Mouse (Mus musculus) ES-E14 (cell line): ENCODE data around the gene Dhx33.

Source experiments
- CHD2 ChIP-seq: IDR thresholded peaks from 2 replicates; pipeline ENCODE4 v1.6.1; 2014; ENCODE audit warnings: mild to moderate bottlenecking, low read depth, low read length, inconsistent platforms
- HCFC1 ChIP-seq: IDR thresholded peaks from 2 replicates; pipeline ENCODE4 v1.6.1; 2012; ENCODE audit warnings: low read length, inconsistent platforms, borderline replicate concordance; ENCODE audit not compliant: insufficient read depth
- MAFK ChIP-seq: IDR thresholded peaks from 2 replicates; pipeline ENCODE4 v1.6.1; 2014; ENCODE audit warnings: mild to moderate bottlenecking, low read depth, low read length, inconsistent platforms; ENCODE audit not compliant: insufficient read depth
- ZC3H11A ChIP-seq: IDR thresholded peaks from 2 replicates; pipeline ENCODE4 v1.6.1; 2012; ENCODE audit warnings: low read depth, mild to moderate bottlenecking, inconsistent platforms, low read length, borderline replicate concordance

DNA sequence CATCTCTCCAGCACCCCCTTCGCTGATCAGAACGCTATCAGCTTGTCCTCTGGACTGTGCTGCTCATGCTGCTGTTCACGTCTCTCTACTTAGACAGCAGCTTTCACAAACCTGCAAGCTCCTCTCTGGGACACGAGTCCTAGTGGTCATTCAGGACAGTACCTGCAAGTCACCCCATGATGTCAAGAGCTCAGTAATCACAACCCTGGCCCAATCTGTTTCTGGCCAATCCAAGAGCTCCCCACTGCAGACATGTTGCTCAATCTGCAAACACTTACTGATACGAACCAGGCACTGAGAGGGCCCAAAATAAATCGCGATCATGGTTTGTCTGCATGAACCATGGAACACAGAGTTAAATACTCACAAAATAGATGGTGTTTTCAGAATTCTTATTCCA lies 8.5 kb upstream of the Dhx33 start:
- TF ChIP-seq CHD2 (no peak), MAFK (no peak), HCFC1 (no peak), ZC3H11A (no peak)
